Mouse (Mus musculus): Measurements from ENCODE around the gene Erfe. TPM values are rescaled to one million over a fixed set of nuclear protein-coding genes. Genes with fewer than 3 reads are reported as not detected.

Erfe gene
- 3.1 and 4.1 TPM in 2 replicates for polyA plus RNA-seq (2014; fragmentation: Nextera tagmentation; extraction: Ambion mirVana)

GRCm38 (mm10) chr1:91366215-91367108 lies at the start of gene Erfe:
Erfe (plus strand) TSS chr1:91366430.
- H3K27me3 ChIP-seq (replicated peaks; ENCODE audit: control insufficient read depth, insufficient read depth, low read length): peaks cover 4% of the 10 kb centered on the region; the same call in 1 of the 2 replicates
- under 1% methylated on average over 68 of the region's 68 CpGs for WGBS
- H3K4me3 ChIP-seq (ENCODE audit: low read depth, low read length): peak within 1 kb of the TSS; percentile 63
- peaks cover 9% of the 10 kb centered on the region for H3K36me3 ChIP-seq (ENCODE audit: control insufficient read depth, insufficient read depth, low read length)
- no peaks in the 10 kb centered on the region for H3K9me3 ChIP-seq (ENCODE audit: control insufficient read depth, low read length)
- peak; percentile 75 for ATAC-seq (replicated peaks; ENCODE audit: low FRiP score)
- H3K9ac ChIP-seq (ENCODE audit: low read depth, low read length): peak within 1 kb of the TSS; percentile 80
- peak; percentile 85 for DNase-seq (ENCODE audit: low spot score)
- peaks cover 17% of the 10 kb centered on the region for H3K4me1 ChIP-seq (replicated peaks; ENCODE audit: control insufficient read depth, insufficient read depth, low read length)
- H3K27ac ChIP-seq (ENCODE audit: low read depth, low read length): 0 out of 2 replicates have a peak within 1 kb of the TSS, but pooled peaks have one; percentile 17
- peak within 1 kb of the TSS; percentile 96 for H3K4me2 ChIP-seq

- Histone ChIP-seq H3K4me1 (replicated peaks; ENCODE audit: control insufficient read depth, insufficient read depth, low read length) (peaks cover 10% of the 10 kb centered on the region), H3K9ac (ENCODE audit: low read depth, low read length) (no peak overlapping the region), H3K4me3 (ENCODE audit: low read depth, low read length) (no peak overlapping the region), H3K36me3 (ENCODE audit: control insufficient read depth, insufficient read depth, low read length) (no peaks in the 10 kb centered on the region), H3K4me2 (no peak overlapping the region), H3K27me3 (replicated peaks; ENCODE audit: control insufficient read depth, insufficient read depth, low read length) (no peaks in the 10 kb centered on the region), H3K27ac (ENCODE audit: low read depth, low read length) (no peak overlapping the region), H3K9me3 (ENCODE audit: control insufficient read depth, low read length) (no peaks in the 10 kb centered on the region)
- no peak for DNase-seq (ENCODE audit: low spot score)
- no peak for ATAC-seq (replicated peaks; ENCODE audit: low FRiP score)
- 79% methylated on average over 6 of the region's 6 CpGs for WGBS
These were observed 48.6 kb upstream of the Erfe start for GRCm38 (mm10) chr1:91317656-91318055.

- no peaks in the 10 kb centered on the region for H3K36me3 ChIP-seq (ENCODE audit: control insufficient read depth, insufficient read depth, low read length)
- peak; percentile 49 for DNase-seq (ENCODE audit: low spot score)
- no peak within 1 kb of the TSS for H3K27ac ChIP-seq (ENCODE audit: low read depth, low read length)
- no peak within 1 kb of the TSS for H3K9ac ChIP-seq (ENCODE audit: low read depth, low read length)
- no peak within 1 kb of the TSS for H3K4me3 ChIP-seq (ENCODE audit: low read depth, low read length)
- no peaks in the 10 kb centered on the region for H3K9me3 ChIP-seq (ENCODE audit: control insufficient read depth, low read length)
- no peak within 1 kb of the TSS for H3K4me2 ChIP-seq
- H3K27me3 ChIP-seq (replicated peaks; ENCODE audit: control insufficient read depth, insufficient read depth, low read length): no peaks in the 10 kb centered on the region
- H3K4me1 ChIP-seq (replicated peaks; ENCODE audit: control insufficient read depth, insufficient read depth, low read length): peaks cover 10% of the 10 kb centered on the region
- peak; percentile 63 for ATAC-seq (replicated peaks; ENCODE audit: low FRiP score)
- 50% methylated on average over 19 of the region's 19 CpGs for WGBS
These were observed 44.3 kb upstream of the Erfe start, which contains the start of gene Espnl for GRCm38 (mm10) chr1:91321760-91322438. Espnl (plus strand) TSS chr1:91322075.

GRCm38 (mm10) chr1:91324646-91325045 lies 41.6 kb upstream of the Erfe start:
- Histone ChIP-seq H3K27ac (ENCODE audit: low read depth, low read length) (no peak overlapping the region), H3K27me3 (replicated peaks; ENCODE audit: control insufficient read depth, insufficient read depth, low read length) (no peaks in the 10 kb centered on the region), H3K36me3 (ENCODE audit: control insufficient read depth, insufficient read depth, low read length) (no peaks in the 10 kb centered on the region), H3K9ac (ENCODE audit: low read depth, low read length) (no peak overlapping the region), H3K9me3 (ENCODE audit: control insufficient read depth, low read length) (no peaks in the 10 kb centered on the region), H3K4me3 (ENCODE audit: low read depth, low read length) (no peak overlapping the region), H3K4me1 (replicated peaks; ENCODE audit: control insufficient read depth, insufficient read depth, low read length) (peaks cover 10% of the 10 kb centered on the region), H3K4me2 (no peak overlapping the region)
- DNase-seq (ENCODE audit: low spot score): no peak
- 78% methylated on average over 2 of the region's 2 CpGs for WGBS
- ATAC-seq (replicated peaks; ENCODE audit: low FRiP score): no peak

GRCm38 (mm10) chr1:91325488-91326042 lies 40.7 kb upstream of the Erfe start:
- no peak for ATAC-seq (replicated peaks; ENCODE audit: low FRiP score)
- WGBS: 71% methylated on average over 4 of the region's 4 CpGs

GRCm38 (mm10) chr1:91332102-91332501 lies 34.1 kb upstream of the Erfe start:
- ATAC-seq (replicated peaks; ENCODE audit: low FRiP score): no peak
- Histone ChIP-seq H3K4me1 (replicated peaks; ENCODE audit: control insufficient read depth, insufficient read depth, low read length) (0 out of 2 replicates have a peak, but pooled peaks cover 6% of the 10 kb centered on the region), H3K36me3 (ENCODE audit: control insufficient read depth, insufficient read depth, low read length) (no peaks in the 10 kb centered on the region), H3K27ac (ENCODE audit: low read depth, low read length) (no peak overlapping the region), H3K9ac (ENCODE audit: low read depth, low read length) (no peak overlapping the region), H3K4me3 (ENCODE audit: low read depth, low read length) (no peak overlapping the region), H3K9me3 (ENCODE audit: control insufficient read depth, low read length) (no peaks in the 10 kb centered on the region), H3K27me3 (replicated peaks; ENCODE audit: control insufficient read depth, insufficient read depth, low read length) (no peaks in the 10 kb centered on the region), H3K4me2 (no peak overlapping the region)
- no peak for DNase-seq (ENCODE audit: low spot score)
- 51% methylated on average over 4 of the region's 4 CpGs for WGBS

More at GRCm38 (mm10) chr1:91325488-91326042, 40.7 kb upstream of the Erfe start:
- no peak overlapping the region for H3K4me2 ChIP-seq
- no peak overlapping the region for H3K27ac ChIP-seq (ENCODE audit: low read depth, low read length)
- DNase-seq (ENCODE audit: low spot score): no peak
- H3K9ac ChIP-seq (ENCODE audit: low read depth, low read length): no peak overlapping the region
- no peaks in the 10 kb centered on the region for H3K9me3 ChIP-seq (ENCODE audit: control insufficient read depth, low read length)
- H3K4me3 ChIP-seq (ENCODE audit: low read depth, low read length): no peak overlapping the region
- peaks cover 10% of the 10 kb centered on the region for H3K4me1 ChIP-seq (replicated peaks; ENCODE audit: control insufficient read depth, insufficient read depth, low read length)
- H3K27me3 ChIP-seq (replicated peaks; ENCODE audit: control insufficient read depth, insufficient read depth, low read length): no peaks in the 10 kb centered on the region
- H3K36me3 ChIP-seq (ENCODE audit: control insufficient read depth, insufficient read depth, low read length): no peaks in the 10 kb centered on the region

GRCm38 (mm10) chr1:91333582-91333981 lies 32.6 kb upstream of the Erfe start:
- no peak overlapping the region for H3K9ac ChIP-seq (ENCODE audit: low read depth, low read length)
- H3K4me3 ChIP-seq (ENCODE audit: low read depth, low read length): no peak overlapping the region
- ATAC-seq (replicated peaks; ENCODE audit: low FRiP score) (no peak; the same call in 1 of the 2 replicates), DNase-seq (ENCODE audit: low spot score) (no peak)
- no peak overlapping the region for H3K4me2 ChIP-seq
- H3K27ac ChIP-seq (ENCODE audit: low read depth, low read length): no peak overlapping the region
- H3K27me3 ChIP-seq (replicated peaks; ENCODE audit: control insufficient read depth, insufficient read depth, low read length): no peaks in the 10 kb centered on the region; the same call in 1 of the 2 replicates
- H3K9me3 ChIP-seq (ENCODE audit: control insufficient read depth, low read length): no peaks in the 10 kb centered on the region
- no peaks in the 10 kb centered on the region for H3K36me3 ChIP-seq (ENCODE audit: control insufficient read depth, insufficient read depth, low read length)
- 0 out of 2 replicates have a peak, but pooled peaks cover 6% of the 10 kb centered on the region for H3K4me1 ChIP-seq (replicated peaks; ENCODE audit: control insufficient read depth, insufficient read depth, low read length)

- Histone ChIP-seq H3K4me1 (replicated peaks; ENCODE audit: control insufficient read depth, insufficient read depth, low read length) (0 out of 2 replicates have a peak, but pooled peaks cover 6% of the 10 kb centered on the region), H3K9me3 (ENCODE audit: control insufficient read depth, low read length) (no peaks in the 10 kb centered on the region), H3K27ac (ENCODE audit: low read depth, low read length) (no peak overlapping the region), H3K36me3 (ENCODE audit: control insufficient read depth, insufficient read depth, low read length) (no peaks in the 10 kb centered on the region), H3K9ac (ENCODE audit: low read depth, low read length) (no peak overlapping the region), H3K4me2 (no peak overlapping the region), H3K27me3 (replicated peaks; ENCODE audit: control insufficient read depth, insufficient read depth, low read length) (peaks cover 16% of the 10 kb centered on the region), H3K4me3 (ENCODE audit: low read depth, low read length) (no peak overlapping the region)
- DNase-seq (ENCODE audit: low spot score) (no peak), ATAC-seq (replicated peaks; ENCODE audit: low FRiP score) (no peak)
- 73% methylated on average over 7 of the region's 7 CpGs for WGBS
These were observed 28.9 kb upstream of the Erfe start for GRCm38 (mm10) chr1:91337355-91337754.
